Mouse (Mus musculus) MEL (cell line): ENCODE measurements around the gene Eml5.

Source experiments
- BHLHE40 ChIP-seq: IDR thresholded peaks from 2 replicates; pipeline ENCODE4 v1.6.1; 2012; ENCODE audit warnings: low read depth, mild to moderate bottlenecking, inconsistent platforms, low read length, improper control_type of control experiment, borderline replicate concordance
- CTCF ChIP-seq, 3 experiments: IDR thresholded peaks in 2 of 3; conservative IDR thresholded peaks in 1 of 3; 2 replicates each; pipeline ENCODE4 v1.5.1; 2011 to 2012; ENCODE audit warnings: low read length in 3 of 3, low read depth in 2 of 3, mild to moderate bottlenecking in 2 of 3, improper control_type of control experiment in 1 of 3, inconsistent platforms in 1 of 3, mixed read lengths in 1 of 3, moderate library complexity in 1 of 3; ENCODE audit not compliant: control insufficient read depth in 1 of 3, insufficient read depth in 1 of 3, poor library complexity in 1 of 3, severe bottlenecking in 1 of 3
- EP300 ChIP-seq, 2 experiments: IDR thresholded peaks; 2 replicates each; pipeline ENCODE4 v1.6.1; 2011; ENCODE audit warnings: improper control_type of control experiment in 2 of 2, low read length in 2 of 2, low read depth in 1 of 2, mild to moderate bottlenecking in 1 of 2
- ETS1 ChIP-seq: IDR thresholded peaks from 2 replicates; pipeline ENCODE4 v1.6.1; 2012; ENCODE audit warnings: low read depth, mild to moderate bottlenecking, inconsistent platforms, low read length, improper control_type of control experiment, moderate library complexity
- GABPA ChIP-seq: IDR thresholded peaks from 2 replicates; pipeline ENCODE4 v1.6.1; 2012; ENCODE audit warnings: low read depth, mild to moderate bottlenecking, inconsistent platforms, low read length, improper control_type of control experiment, moderate library complexity
- MXI1 ChIP-seq: IDR thresholded peaks from 2 replicates; pipeline ENCODE4 v1.6.1; 2011; ENCODE audit warnings: mild to moderate bottlenecking, low read depth, low read length, improper control_type of control experiment
- POLR2A ChIP-seq, 2 experiments: IDR thresholded peaks; 2 replicates each; pipeline ENCODE4 v1.6.1; 2011 to 2012; ENCODE audit warnings: low read length in 2 of 2, mild to moderate bottlenecking in 2 of 2, control low read depth in 1 of 2, improper control_type of control experiment in 1 of 2, low read depth in 1 of 2, moderate library complexity in 1 of 2; ENCODE audit not compliant: control insufficient read depth in 1 of 2, insufficient read depth in 1 of 2, poor library complexity in 1 of 2
- TAL1 ChIP-seq: IDR thresholded peaks from 2 replicates; pipeline ENCODE4 v1.6.1; 2012; ENCODE audit warnings: mild to moderate bottlenecking, inconsistent platforms, low read length, moderate library complexity, mixed read lengths
- TCF12 ChIP-seq: IDR thresholded peaks from 2 replicates; pipeline ENCODE4 v1.6.1; 2014; ENCODE audit warnings: low read depth, mild to moderate bottlenecking, inconsistent platforms, low read length, improper control_type of control experiment, moderate library complexity
- ZC3H11A ChIP-seq: IDR thresholded peaks from 2 replicates; pipeline ENCODE4 v1.6.1; 2012; ENCODE audit warnings: low read depth, mild to moderate bottlenecking, inconsistent platforms, low read length, improper control_type of control experiment
- ZMIZ1 ChIP-seq: IDR thresholded peaks from 2 replicates; pipeline ENCODE4 v1.6.1; 2012; ENCODE audit warnings: low read depth, mild to moderate bottlenecking, inconsistent platforms, low read length, improper control_type of control experiment, moderate library complexity

DNA sequence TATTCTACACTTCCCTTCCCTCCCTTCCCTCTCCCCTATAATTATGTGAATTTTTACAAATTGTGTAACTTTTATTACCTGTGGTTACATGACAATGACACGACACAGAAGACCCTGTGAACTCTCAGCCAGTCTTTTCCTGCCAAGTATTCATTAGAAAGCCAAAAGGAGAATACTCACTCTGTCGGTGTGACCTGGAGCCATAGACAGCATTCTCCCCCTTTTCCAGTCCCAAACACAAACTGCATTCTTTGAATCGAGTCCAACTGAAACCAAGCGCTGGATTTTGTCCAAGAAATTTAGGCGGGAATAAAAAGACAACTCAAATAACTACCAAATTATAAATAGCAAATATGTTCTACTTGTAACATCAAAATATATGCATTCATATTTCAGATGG is 19.5 kb downstream of the Eml5 start:
- TF ChIP-seq CTCF (IDR thresholded peaks at IDR 0.05 in 2 of 3, conservative IDR thresholded peaks at IDR 0.05 in 1 of 3; ENCODE audit: control insufficient read depth in 1 of 3, insufficient read depth in 1 of 3, low read depth in 2 of 3, low read length in 3 of 3, poor library complexity in 1 of 3, severe bottlenecking in 1 of 3) (no peak), TCF12 (no peak), EP300 (IDR thresholded peaks at IDR 0.05; ENCODE audit: low read depth in 1 of 2, low read length in 2 of 2) (no peak), POLR2A (IDR thresholded peaks at IDR 0.05; ENCODE audit: control insufficient read depth in 1 of 2, insufficient read depth in 1 of 2, low read depth in 1 of 2, low read length in 2 of 2, poor library complexity in 1 of 2) (no peak), TAL1 (no peak), ZC3H11A (no peak), BHLHE40 (no peak), GABPA (no peak), MXI1 (no peak), ETS1 (no peak), ZMIZ1 (no peak)
